8 mouse cellular contexts compared by ENCODE assay signal in the genomic region with DNA sequence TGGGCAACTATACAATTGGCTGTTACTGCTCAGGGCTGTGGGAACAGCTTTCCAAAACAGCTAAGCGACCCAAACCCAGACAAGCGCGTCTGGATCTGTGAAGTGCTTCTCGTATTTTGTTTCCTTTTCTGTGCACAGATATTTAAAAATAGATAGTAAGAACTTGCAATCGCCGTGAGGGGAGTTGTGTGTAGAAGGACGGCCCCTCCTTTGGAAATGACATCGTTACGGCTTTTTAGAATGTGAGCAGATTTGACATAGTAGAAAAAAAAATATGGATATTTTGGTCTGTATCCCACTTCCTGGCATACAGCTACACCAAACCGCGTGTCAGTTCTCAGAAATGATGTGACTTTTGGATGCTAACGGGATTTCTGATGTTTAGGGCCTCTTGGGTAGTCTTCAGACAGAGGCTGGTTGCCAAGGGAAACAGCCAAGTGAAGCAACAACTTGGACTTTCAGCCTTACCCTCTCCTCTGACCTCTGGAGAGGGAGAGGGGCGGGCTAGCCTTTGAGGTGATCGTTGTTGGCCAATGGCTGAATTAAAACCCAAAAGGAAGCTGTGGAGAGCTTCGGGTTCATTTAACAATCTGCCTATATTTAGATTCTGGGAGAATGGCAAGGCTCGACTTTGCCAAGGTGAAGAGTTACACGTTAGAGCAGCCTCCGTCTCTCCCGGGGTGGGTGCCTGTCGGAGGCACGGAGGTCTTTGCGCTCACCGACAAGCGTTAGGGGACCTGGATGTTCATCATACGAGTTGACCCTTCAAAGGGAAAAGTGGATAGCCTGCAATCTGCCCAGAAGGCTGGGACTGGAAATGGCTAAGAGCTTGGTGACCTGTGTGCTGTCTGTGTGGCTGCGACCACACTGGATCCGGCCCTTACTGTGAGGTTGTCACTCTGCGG. TPM values are rescaled to one million over a fixed set of nuclear protein-coding genes. Genes with fewer than 3 reads are reported as not detected.
DNase-seq lines count a peak whose midpoint lies in the region; ATAC-seq lines count a peak whose summit lies in the region.

No protein-coding gene starts in this region.

- no peaks in the 10 kb centered on the region for H3K9me3 ChIP-seq in forebrain, embryonic 12.5 days
- H3K9me3 ChIP-seq in hindbrain, embryonic 10.5 days: no peaks in the 10 kb centered on the region
- H3K9me3 ChIP-seq in limb, embryonic 13.5 days: no peaks in the 10 kb centered on the region
- no peaks in the 10 kb centered on the region for H3K9me3 ChIP-seq in midbrain, embryonic 15.5 days

- H3K9ac ChIP-seq in forebrain, embryonic 12.5 days: no peak overlapping the region
- H3K9ac ChIP-seq in limb, embryonic 13.5 days: no peak overlapping the region
- no peak overlapping the region for H3K9ac ChIP-seq in midbrain, embryonic 15.5 days

- no peak for ATAC-seq in forebrain, embryonic 12.5 days (ENCODE audit: low FRiP score)
- no peak for ATAC-seq in limb, embryonic 13.5 days (ENCODE audit: low FRiP score, low read depth)
- 0 out of 2 replicates have a peak, but pooled peaks have one; percentile 3 for ATAC-seq in midbrain, embryonic 15.5 days (replicated peaks)

- no peaks in the 10 kb centered on the region for H3K27me3 ChIP-seq in forebrain, embryonic 12.5 days
- H3K27me3 ChIP-seq in hindbrain, embryonic 10.5 days (ENCODE audit: insufficient read depth, poor library complexity, severe bottlenecking): no peaks in the 10 kb centered on the region; the same call in 1 of the 2 replicates
- H3K27me3 ChIP-seq in limb, embryonic 13.5 days: no peaks in the 10 kb centered on the region
- H3K27me3 ChIP-seq in midbrain, embryonic 15.5 days (replicated peaks): no peaks in the 10 kb centered on the region

- peak overlapping the region; percentile 16 for H3K4me3 ChIP-seq in forebrain, embryonic 12.5 days (replicated peaks)
- peak overlapping the region; percentile 42 for H3K4me3 ChIP-seq in hindbrain, embryonic 10.5 days
- peak overlapping the region; percentile 15 for H3K4me3 ChIP-seq in limb, embryonic 13.5 days
- H3K4me3 ChIP-seq in midbrain, embryonic 15.5 days: peak overlapping the region; percentile 23

- H3K4me1 ChIP-seq in forebrain, embryonic 12.5 days: peaks cover 21% of the 10 kb centered on the region
- H3K4me1 ChIP-seq in hindbrain, embryonic 10.5 days (replicated peaks): peaks cover 45% of the 10 kb centered on the region
- peaks cover 20% of the 10 kb centered on the region for H3K4me1 ChIP-seq in limb, embryonic 13.5 days
- peaks cover 15% of the 10 kb centered on the region for H3K4me1 ChIP-seq in midbrain, embryonic 15.5 days

- H3K4me2 ChIP-seq in forebrain, embryonic 12.5 days: peak overlapping the region; percentile 38
- H3K4me2 ChIP-seq in limb, embryonic 13.5 days (replicated peaks): peak overlapping the region; percentile 48
- H3K4me2 ChIP-seq in midbrain, embryonic 15.5 days: peak overlapping the region; percentile 38

- 59% methylated on average over 28 of the region's 28 CpGs for WGBS in forebrain, embryonic 12.5 days
- 53% methylated on average over 28 of the region's 28 CpGs for WGBS in hindbrain, embryonic 10.5 days
- 69% methylated on average over 28 of the region's 28 CpGs for WGBS in limb, embryonic 13.5 days
- 40% methylated on average over 28 of the region's 28 CpGs for WGBS in midbrain, embryonic 15.5 days

- peak; percentile 35 for DNase-seq in ovary, adult 18-20 months (ENCODE audit: low spot score)
- DNase-seq in ovary, postnatal 36 days (ENCODE audit: low spot score): no peak
- peak; percentile 41 for DNase-seq in hindbrain, embryonic 10.5 days (ENCODE audit: low spot score)
- no peak for DNase-seq in cerebellum, adult 11-12 months
- no peak for DNase-seq in layer of hippocampus, adult 18-20 months (ENCODE audit: low spot score in 2 of 2)

- H3K36me3 ChIP-seq in forebrain, embryonic 12.5 days (replicated peaks): no peaks in the 10 kb centered on the region
- H3K36me3 ChIP-seq in hindbrain, embryonic 10.5 days: no peaks in the 10 kb centered on the region
- H3K36me3 ChIP-seq in limb, embryonic 13.5 days: no peaks in the 10 kb centered on the region
- no peaks in the 10 kb centered on the region for H3K36me3 ChIP-seq in midbrain, embryonic 15.5 days (replicated peaks)

- no peak overlapping the region for H3K27ac ChIP-seq in forebrain, embryonic 12.5 days
- peak overlapping the region; percentile 76 for H3K27ac ChIP-seq in hindbrain, embryonic 10.5 days
- no peak overlapping the region for H3K27ac ChIP-seq in limb, embryonic 13.5 days
- no peak overlapping the region for H3K27ac ChIP-seq in midbrain, embryonic 15.5 days

RNA-seq across cellular contexts. Expression of a gene that starts 7.2 kb away (rescaled TPM):
- polyA plus RNA-seq in forebrain, embryonic 12.5 days (2016; fragmentation: Nextera tagmentation; extraction: Ambion mirVana): not detected in 2 replicates
- not detected in 2 replicates for polyA plus RNA-seq in hindbrain, embryonic 10.5 days (2016; fragmentation: Nextera tagmentation; extraction: Ambion mirVana)
- polyA plus RNA-seq in limb, embryonic 13.5 days (2015; fragmentation: Nextera tagmentation; extraction: Ambion mirVana): 0.43 TPM in 1 of 2 replicates, not detected in the other
- polyA plus RNA-seq in midbrain, embryonic 15.5 days (2015; fragmentation: Nextera tagmentation; extraction: Ambion mirVana): 0.52 TPM in 1 of 2 replicates, not detected in the other
- total RNA-seq in layer of hippocampus, adult 18-20 months (2021): not detected

Comparison
In these comparisons a context has a peak if more than half of its experiments do, and no peak if none do; other contexts are left out.
1. DNase-seq: peak in ovary, adult 18-20 months (single experiment) and hindbrain, embryonic 10.5 days (single experiment); none in ovary, postnatal 36 days (single experiment), cerebellum, adult 11-12 months (single experiment) and layer of hippocampus, adult 18-20 months (0 of 2).
2. Peak in every context shown above with its lines, with median percentiles within 50 percentile points of each other: H3K4me2 ChIP-seq and H3K4me3 ChIP-seq.